Mouse (Mus musculus): ENCODE data around the gene Asxl2. TPM values are rescaled to one million over a fixed set of nuclear protein-coding genes. Genes with fewer than 3 reads are reported as not detected.

Asxl2 gene
- polyA plus RNA-seq, 1 experiment from 2014 or later: 13.1 TPM

DNA sequence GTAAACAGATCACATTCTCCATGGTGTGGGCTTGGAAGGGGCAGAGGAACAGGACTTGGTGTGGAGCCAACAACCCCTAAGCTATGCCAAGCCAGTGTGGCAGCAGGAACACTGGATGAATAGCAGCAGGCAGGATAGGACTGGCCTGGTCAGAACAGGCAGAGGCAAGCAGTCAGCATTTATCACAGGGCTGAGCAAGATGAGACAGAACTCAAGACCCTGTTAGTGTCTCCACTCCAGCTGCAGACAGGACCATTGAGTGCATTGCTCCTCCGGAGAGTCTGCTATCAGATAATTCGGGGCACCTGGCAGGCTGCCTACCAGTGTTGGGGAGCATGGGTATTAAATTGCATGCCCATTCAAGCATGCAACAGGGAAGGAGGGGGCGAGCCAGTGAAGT, 111.0 kb downstream of the Asxl2 start:
- Histone ChIP-seq H3K36me3 (no peaks in the 10 kb centered on the region), H3K4me1 (replicated peaks) (no peaks in the 10 kb centered on the region), H3K27ac (no peak overlapping the region), H3K4me3 (no peak overlapping the region), H3K9me3 (peaks cover 7% of the 10 kb centered on the region; the same call in 1 of the 2 replicates), H3K27me3 (ENCODE audit: insufficient read depth, poor library complexity, severe bottlenecking) (no peaks in the 10 kb centered on the region)
- no peak for DNase-seq (ENCODE audit: low spot score)
- WGBS: 89% methylated on average over 3 of the region's 3 CpGs

DNA sequence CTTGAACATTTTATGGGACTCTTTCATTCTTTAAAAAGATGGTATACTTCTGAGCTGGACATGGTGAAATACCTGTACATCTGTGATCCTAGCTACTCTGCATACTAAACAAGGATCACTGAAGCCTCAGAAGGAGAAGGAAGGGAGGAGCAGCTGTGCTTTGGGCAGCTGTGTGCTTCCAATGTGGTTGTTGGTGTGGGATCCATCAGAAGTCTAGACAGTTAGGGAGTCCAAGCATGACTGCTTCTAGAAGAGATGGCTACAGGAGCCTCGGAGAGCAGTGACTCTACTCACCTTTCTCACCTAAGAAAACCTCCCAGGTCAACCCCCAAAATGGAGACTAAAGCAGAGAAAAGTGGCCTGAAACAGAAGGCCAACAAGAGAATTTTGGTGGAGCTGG, 111.4 kb downstream of the Asxl2 start:
- H3K36me3 ChIP-seq: no peaks in the 10 kb centered on the region
- no peak overlapping the region for H3K4me3 ChIP-seq
- DNase-seq (ENCODE audit: low spot score): no peak
- H3K9me3 ChIP-seq: peaks cover 7% of the 10 kb centered on the region; the same call in 1 of the 2 replicates
- 76% methylated on average over 1 of the region's 1 CpGs for WGBS
- H3K27me3 ChIP-seq (ENCODE audit: insufficient read depth, poor library complexity, severe bottlenecking): no peaks in the 10 kb centered on the region
- H3K27ac ChIP-seq: no peak overlapping the region
- H3K4me1 ChIP-seq (replicated peaks): no peaks in the 10 kb centered on the region

DNA sequence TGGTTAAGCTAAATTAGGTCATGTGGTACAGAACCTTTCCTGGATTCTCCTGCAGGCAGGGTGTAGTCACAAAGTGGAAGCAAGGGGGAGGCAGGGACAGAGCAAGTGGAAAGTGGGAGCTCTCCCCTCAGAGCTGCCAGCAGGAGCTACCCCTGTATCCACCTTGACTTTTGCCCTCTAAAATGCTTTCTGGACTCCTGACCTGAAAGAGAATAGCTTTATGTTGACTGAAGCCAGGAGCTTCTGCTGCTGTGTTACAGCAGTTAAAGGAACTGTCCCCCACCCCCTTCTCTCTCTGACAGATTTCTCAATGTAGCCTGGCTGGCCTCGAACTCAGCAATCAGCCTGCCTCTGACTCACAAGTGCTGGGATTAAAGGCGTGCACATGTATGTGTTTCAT, 112.9 kb downstream of the Asxl2 start:
- no peak for DNase-seq (ENCODE audit: low spot score)
- Histone ChIP-seq H3K4me3 (no peak overlapping the region), H3K4me1 (replicated peaks) (no peaks in the 10 kb centered on the region), H3K36me3 (no peaks in the 10 kb centered on the region), H3K27me3 (ENCODE audit: insufficient read depth, poor library complexity, severe bottlenecking) (no peaks in the 10 kb centered on the region), H3K27ac (no peak overlapping the region), H3K9me3 (peaks cover 7% of the 10 kb centered on the region; the same call in 1 of the 2 replicates)
- WGBS: 78% methylated on average over 2 of the region's 2 CpGs

DNA sequence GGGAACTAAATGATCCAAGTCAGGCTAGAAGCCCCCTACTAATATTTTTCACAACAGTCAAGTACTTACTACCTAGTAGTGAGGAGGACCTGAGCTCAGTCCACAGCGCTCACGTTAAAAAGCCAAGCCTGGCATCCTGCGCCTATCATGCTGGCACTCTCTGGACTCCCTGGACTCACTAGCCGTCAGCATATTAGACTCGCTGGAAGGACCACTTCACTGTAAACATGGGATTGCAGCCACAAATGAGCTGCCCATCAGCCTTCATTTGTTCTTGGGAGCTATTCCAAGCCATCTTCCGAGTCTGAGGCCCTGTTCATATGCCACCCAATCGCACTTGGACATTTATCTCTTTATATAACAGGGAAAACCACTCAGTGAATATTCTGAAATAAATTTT, 114.2 kb downstream of the Asxl2 start:
- Histone ChIP-seq H3K27ac (no peak overlapping the region), H3K27me3 (ENCODE audit: insufficient read depth, poor library complexity, severe bottlenecking) (no peaks in the 10 kb centered on the region), H3K36me3 (no peaks in the 10 kb centered on the region), H3K9me3 (no peaks in the 10 kb centered on the region), H3K4me1 (replicated peaks) (no peaks in the 10 kb centered on the region), H3K4me3 (no peak overlapping the region)
- 94% methylated on average over 7 of the region's 7 CpGs for WGBS
- DNase-seq (ENCODE audit: low spot score): no peak

DNA sequence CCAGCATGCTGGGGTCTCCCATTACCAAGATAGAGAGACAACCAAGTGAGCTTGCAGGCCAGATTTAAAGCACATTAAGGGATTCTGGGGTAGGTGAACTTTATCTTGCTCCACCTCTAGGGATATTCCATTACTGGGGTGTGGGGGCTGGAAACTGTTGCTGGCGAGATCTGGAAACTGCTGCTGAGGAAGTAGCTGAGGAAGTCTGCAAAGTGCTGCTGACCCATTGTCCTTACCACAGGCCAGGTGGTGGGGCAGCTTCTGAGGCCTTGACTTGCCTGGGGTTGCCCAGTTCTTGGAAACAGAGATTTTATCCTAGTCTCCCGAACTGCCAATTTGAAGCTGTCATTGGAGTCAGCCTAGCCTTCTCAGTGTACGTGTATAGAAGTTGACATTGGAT, 118.8 kb downstream of the Asxl2 start:
- Histone ChIP-seq H3K27me3 (ENCODE audit: insufficient read depth, poor library complexity, severe bottlenecking) (no peaks in the 10 kb centered on the region), H3K36me3 (no peaks in the 10 kb centered on the region), H3K27ac (no peak overlapping the region), H3K4me3 (no peak overlapping the region), H3K4me1 (replicated peaks) (peaks cover 9% of the 10 kb centered on the region), H3K9me3 (no peaks in the 10 kb centered on the region)
- DNase-seq (ENCODE audit: low spot score): no peak
- 70% methylated on average over 3 of the region's 3 CpGs for WGBS

DNA sequence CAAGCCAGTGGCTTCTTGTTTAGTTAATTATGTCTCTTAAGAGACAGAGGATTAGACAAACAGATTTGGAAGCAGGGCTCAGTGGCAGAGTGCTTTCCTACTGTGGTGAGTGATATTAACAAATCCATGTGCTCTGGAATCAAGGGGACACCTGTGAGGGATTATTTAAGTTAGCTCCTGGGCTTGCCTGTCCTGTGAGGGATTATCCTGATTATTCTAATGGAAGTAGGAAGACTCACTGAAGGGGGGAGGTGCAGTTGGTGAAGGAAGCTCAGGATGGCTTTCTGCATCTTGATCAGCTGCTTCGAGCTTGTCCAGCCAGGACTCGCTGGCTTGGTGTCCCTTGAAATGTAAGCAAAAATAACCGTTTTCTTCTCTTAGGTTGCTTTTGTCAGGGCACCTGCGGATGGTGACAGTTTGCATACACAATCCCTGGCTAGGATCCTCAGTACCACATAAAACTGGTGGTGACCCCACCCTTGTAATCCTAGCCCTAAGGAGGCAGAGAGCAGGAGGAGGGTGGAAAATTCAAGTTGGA, 119.5 kb downstream of the Asxl2 start:
- H3K4me3 ChIP-seq: no peak overlapping the region
- DNase-seq (ENCODE audit: low spot score): no peak
- 36% methylated on average over 4 of the region's 4 CpGs for WGBS
- H3K27me3 ChIP-seq (ENCODE audit: insufficient read depth, poor library complexity, severe bottlenecking): no peaks in the 10 kb centered on the region
- H3K27ac ChIP-seq: no peak overlapping the region
- no peaks in the 10 kb centered on the region for H3K36me3 ChIP-seq
- no peaks in the 10 kb centered on the region for H3K9me3 ChIP-seq
- H3K4me1 ChIP-seq (replicated peaks): peaks cover 11% of the 10 kb centered on the region

DNA sequence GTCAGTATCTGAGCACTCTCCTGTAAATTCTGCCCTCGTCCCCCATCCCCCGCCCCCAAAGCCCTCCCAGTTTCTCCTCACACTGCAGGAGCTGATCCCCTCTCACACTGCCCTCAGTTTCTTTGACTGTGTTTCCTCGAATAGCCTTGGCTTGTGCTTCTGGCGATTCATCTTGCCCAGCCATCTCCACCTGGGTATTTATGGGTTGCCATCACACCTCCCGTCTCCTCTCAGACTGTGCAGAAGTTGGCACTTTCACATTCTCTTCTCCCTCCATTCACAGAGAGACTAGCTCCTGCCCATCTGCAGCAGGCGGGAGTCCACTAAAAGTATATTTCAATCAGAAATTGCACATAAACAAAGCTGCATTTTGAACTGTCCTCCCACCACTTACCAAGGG, 120.1 kb downstream of the Asxl2 start:
- Histone ChIP-seq H3K27me3 (ENCODE audit: insufficient read depth, poor library complexity, severe bottlenecking) (no peaks in the 10 kb centered on the region), H3K4me3 (no peak overlapping the region), H3K9me3 (no peaks in the 10 kb centered on the region), H3K36me3 (no peaks in the 10 kb centered on the region), H3K27ac (no peak overlapping the region), H3K4me1 (replicated peaks) (peaks cover 11% of the 10 kb centered on the region)
- no peak for DNase-seq (ENCODE audit: low spot score)
- WGBS: 40% methylated on average over 6 of the region's 6 CpGs

DNA sequence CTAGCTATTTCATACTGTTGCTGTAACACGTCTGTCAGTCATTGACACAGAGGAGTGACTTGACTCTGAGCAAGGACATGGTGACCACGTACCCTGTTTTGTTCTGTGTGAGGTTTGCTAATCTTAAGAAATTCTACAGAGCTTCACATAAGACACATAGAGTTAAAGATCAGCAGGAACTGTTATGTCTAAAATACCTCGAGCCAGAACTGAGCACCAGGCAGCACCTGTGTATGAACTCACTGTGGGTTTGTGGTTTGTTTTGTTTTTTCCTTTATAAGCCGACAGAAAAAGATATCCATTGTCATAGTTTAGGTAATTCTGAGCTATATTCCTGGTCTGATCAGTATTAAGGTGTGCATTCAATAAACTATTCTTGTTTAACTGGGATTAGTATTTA, 120.8 kb downstream of the Asxl2 start:
- no peaks in the 10 kb centered on the region for H3K36me3 ChIP-seq
- no peak overlapping the region for H3K4me3 ChIP-seq
- H3K4me1 ChIP-seq (replicated peaks): peaks cover 11% of the 10 kb centered on the region
- WGBS: 57% methylated on average over 4 of the region's 4 CpGs
- H3K27me3 ChIP-seq (ENCODE audit: insufficient read depth, poor library complexity, severe bottlenecking): no peaks in the 10 kb centered on the region
- H3K27ac ChIP-seq: no peak overlapping the region
- DNase-seq (ENCODE audit: low spot score): no peak
- H3K9me3 ChIP-seq: no peaks in the 10 kb centered on the region

DNA sequence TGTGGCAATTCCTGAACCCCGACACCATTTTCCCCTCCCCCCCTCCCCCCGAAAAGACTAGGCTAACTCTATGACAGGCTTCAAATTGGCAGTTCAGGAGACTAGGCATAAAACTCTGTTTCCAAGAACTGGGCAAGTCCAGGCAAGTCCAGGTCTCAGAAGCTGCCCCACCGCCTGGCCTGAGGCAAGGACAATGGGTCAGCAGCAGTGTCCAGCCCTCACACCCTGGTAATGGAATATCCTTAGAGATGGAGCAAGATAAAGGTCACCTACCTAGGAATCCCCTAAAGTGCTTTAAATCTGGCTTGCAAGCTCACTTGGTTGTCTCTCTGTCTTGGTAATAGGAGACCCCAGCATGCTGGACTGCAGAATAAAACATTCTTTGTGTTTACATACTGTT, 121.3 kb downstream of the Asxl2 start:
- Histone ChIP-seq H3K36me3 (no peaks in the 10 kb centered on the region), H3K27ac (no peak overlapping the region), H3K4me1 (replicated peaks) (peaks cover 11% of the 10 kb centered on the region), H3K4me3 (no peak overlapping the region), H3K27me3 (ENCODE audit: insufficient read depth, poor library complexity, severe bottlenecking) (no peaks in the 10 kb centered on the region), H3K9me3 (no peaks in the 10 kb centered on the region)
- 56% methylated on average over 3 of the region's 3 CpGs for WGBS
- DNase-seq (ENCODE audit: low spot score): no peak

DNA sequence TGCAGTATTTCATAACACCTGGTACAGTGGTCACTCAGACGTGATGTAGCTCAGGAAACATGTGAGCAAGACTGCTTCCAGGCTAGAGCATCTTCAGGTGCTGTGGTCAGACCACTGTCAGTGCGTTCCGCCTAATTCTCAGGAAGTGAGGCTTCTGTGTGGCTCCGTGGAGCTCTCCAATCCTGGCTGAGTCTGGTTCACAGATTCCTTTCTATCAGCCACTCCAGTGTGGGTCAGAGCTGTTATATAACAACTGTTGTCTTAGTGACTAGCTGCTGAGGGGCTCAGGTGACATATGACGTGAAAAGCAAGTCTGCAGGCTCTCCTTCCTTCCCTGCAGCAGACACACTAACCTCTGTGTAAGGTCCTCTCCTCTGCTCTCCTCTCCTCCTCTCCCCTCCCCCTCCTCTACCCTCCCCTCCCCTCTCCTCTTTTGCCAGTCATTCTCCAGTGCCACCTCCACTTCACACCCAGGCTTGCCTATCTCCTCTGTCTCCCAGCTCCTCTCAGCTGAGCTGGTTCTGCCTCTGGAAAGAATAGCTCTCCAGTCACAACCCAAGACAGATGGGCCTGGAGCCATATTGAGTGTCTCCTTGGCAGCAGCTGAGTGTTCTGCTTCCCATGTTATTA, 122.0 kb downstream of the Asxl2 start:
- no peak for DNase-seq (ENCODE audit: low spot score)

DNA sequence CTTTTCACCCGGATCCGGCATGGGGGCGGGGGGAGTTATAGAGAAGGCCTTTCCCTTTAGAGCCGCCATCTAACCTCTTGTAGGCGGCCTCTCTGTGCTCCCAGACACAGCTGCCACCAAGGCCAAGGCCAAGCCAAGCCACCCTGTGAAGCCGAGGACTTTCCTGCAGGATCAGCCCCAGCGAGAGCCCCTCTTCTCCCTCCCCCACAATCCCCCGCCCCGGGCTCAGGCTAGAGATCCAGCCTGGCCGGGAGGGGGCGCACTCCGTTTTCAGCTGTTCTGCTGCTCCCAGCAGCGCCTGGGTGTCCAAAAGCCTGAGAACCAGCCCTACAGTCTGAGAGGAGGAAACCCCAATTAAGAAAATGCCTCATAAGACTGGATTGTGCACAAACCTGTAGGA, 123.6 kb downstream of the Asxl2 start:
- 10% methylated on average over 13 of the region's 13 CpGs for WGBS
- peaks cover 11% of the 10 kb centered on the region for H3K4me1 ChIP-seq (replicated peaks)
- DNase-seq (ENCODE audit: low spot score): peak; percentile 63
- H3K9me3 ChIP-seq: no peaks in the 10 kb centered on the region
- H3K27ac ChIP-seq: peak overlapping the region; percentile 50; the same call in 1 of the 2 replicates
- no peaks in the 10 kb centered on the region for H3K36me3 ChIP-seq
- H3K27me3 ChIP-seq (ENCODE audit: insufficient read depth, poor library complexity, severe bottlenecking): no peaks in the 10 kb centered on the region
- H3K4me3 ChIP-seq: peak overlapping the region; percentile 34

More for the DNA sequence above, 122.0 kb downstream of the Asxl2 start:
- Histone ChIP-seq H3K27ac (no peak overlapping the region), H3K36me3 (no peaks in the 10 kb centered on the region), H3K4me1 (replicated peaks) (peaks cover 11% of the 10 kb centered on the region), H3K4me3 (no peak overlapping the region), H3K27me3 (ENCODE audit: insufficient read depth, poor library complexity, severe bottlenecking) (no peaks in the 10 kb centered on the region), H3K9me3 (no peaks in the 10 kb centered on the region)
- WGBS: 56% methylated on average over 5 of the region's 5 CpGs
